Mouse (Mus musculus) liver (tissue): ENCODE results near the gene Kcnq5.

Experiments
- DNase-seq: peaks from one replicate; pipeline ENCODE4 v3.0.0-alpha.2; 2020; ENCODE audit warnings: mixed read lengths

Gene Kcnq5

GRCm38 (mm10) chr1:21961251-21962082, at the start of gene Kcnq5:
Gene Kcnq5, minus strand, starts transcription at chr1:21961942.
- DNase-seq: peak; percentile 52

GRCm38 (mm10) chr1:21979755-21980154, 18.0 kb upstream of the Kcnq5 start:
- no peak for DNase-seq

GRCm38 (mm10) chr1:21979292-21979691, 17.6 kb upstream of the Kcnq5 start:
- no peak for DNase-seq

GRCm38 (mm10) chr1:21974040-21974439, 12.3 kb upstream of the Kcnq5 start:
- no peak for DNase-seq

- no peak for DNase-seq
Measured at GRCm38 (mm10) chr1:21967139-21967538, 5.4 kb upstream of the Kcnq5 start.

- no peak for DNase-seq
Measured at GRCm38 (mm10) chr1:21962896-21963864, 1.4 kb upstream of the Kcnq5 start.

DNA sequence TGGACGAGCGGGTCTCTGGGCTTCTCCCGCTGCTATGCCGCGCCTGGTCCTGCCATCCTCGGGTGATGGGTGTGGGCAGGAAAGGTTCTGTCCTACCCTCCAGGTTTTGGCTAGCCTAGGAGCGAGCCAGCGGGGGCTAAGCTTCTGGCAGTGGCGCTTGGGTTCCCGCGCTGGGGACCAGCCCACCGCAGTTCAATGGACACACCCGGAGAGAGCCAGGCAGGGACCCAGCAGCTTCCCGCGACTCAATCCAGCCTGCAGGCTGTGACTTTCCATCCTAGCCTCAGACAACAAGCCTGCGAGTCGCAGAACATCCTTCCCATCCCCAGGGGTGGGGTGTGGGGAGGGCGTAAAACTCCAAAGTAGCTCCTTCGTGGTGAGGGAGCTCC, 335 bp upstream of the Kcnq5 start:
- DNase-seq: peak; percentile 5

DNA sequence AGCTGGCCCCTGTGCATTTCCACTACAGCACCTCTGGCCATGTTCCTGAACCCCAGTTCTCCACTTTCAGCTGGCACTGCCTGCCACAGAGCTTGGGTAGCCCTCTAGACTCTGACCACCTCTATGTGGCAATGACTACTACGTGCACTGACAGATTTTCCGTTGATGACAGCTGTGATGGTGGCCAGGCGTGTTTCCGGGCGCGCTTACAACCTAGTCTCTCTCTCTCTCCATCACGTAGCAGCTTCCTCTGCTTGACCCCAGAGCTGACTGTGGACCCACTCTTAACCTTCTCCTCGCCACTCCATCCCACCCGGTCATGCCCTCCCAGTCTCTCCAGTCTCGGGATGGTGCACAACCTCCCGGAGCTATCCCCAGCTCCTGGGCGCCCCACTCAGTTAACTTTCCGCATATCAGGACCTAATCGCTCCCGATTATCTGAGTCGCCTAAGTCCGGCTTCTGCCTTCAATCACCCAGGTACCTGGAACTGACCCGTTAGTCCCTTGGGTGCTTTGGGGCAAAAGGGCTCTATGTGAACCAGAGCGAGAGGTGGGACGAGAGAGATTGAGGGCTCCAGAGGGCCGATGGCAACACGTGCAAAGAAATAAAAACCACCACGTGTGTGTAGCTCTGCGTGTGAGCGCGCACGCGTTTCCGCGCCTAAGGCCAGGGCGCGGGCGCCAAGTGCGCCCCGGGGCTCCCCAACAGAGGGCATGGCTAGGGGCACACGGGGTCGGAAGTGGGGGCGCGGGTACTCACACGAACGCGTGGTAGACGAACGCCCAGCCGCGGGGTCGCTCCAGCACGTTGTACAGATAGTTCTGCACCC, 1.1 kb downstream of the Kcnq5 start:
- peak; percentile 6 for DNase-seq

DNA sequence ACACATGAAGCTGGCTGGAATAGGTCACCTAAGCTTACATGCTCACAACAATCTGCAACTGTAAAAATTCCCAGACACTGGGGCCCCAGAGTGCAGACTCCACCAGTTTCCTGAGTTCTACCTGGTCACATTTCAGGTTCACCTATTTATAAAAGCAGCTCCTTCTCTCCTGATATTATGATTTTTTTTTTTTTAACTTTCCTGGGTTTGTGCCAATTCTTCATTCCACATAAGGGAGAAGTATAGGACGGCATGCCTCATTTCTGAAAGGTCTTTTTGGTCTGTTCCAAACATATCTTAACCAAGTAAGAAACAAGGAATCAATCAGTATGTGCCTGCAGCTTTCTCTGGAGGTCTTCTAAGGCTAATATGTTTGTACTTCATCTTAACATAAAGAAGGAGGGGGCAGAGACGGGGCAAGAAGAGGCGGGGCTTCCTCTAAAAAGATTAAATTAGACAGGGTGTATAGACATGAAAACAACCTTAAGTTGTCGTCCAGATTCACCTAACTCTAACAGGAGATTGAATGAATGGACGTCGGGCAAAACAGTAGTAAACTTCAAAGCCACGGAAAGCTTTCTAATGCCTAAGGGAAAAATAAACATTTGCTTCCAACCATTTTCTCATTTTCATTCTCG, 2.0 kb downstream of the Kcnq5 start:
- no peak for DNase-seq

- no peak for DNase-seq
Measured at GRCm38 (mm10) chr1:21958013-21958412, 3.7 kb downstream of the Kcnq5 start.

- DNase-seq: no peak
Measured at GRCm38 (mm10) chr1:21940831-21941230, 20.9 kb downstream of the Kcnq5 start.

- no peak for DNase-seq
Measured at GRCm38 (mm10) chr1:21927182-21927581, 34.6 kb downstream of the Kcnq5 start.

DNA sequence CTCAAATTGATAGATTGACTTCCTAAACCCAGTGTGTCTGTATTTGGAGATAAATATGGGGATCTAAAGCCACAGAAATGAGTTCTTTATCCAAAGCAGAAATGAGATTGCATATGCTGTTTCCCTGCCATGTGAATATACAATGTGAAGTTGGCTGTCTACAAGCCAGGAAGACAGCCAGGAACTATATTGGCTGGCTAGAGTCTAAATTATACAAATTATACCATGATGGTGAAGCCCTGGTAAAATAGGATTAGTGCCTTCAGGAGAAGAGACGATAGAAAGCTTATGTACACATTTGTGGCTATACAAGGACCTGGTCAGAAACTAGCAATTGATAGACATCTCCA, 38.5 kb downstream of the Kcnq5 start:
- no peak for DNase-seq

DNA sequence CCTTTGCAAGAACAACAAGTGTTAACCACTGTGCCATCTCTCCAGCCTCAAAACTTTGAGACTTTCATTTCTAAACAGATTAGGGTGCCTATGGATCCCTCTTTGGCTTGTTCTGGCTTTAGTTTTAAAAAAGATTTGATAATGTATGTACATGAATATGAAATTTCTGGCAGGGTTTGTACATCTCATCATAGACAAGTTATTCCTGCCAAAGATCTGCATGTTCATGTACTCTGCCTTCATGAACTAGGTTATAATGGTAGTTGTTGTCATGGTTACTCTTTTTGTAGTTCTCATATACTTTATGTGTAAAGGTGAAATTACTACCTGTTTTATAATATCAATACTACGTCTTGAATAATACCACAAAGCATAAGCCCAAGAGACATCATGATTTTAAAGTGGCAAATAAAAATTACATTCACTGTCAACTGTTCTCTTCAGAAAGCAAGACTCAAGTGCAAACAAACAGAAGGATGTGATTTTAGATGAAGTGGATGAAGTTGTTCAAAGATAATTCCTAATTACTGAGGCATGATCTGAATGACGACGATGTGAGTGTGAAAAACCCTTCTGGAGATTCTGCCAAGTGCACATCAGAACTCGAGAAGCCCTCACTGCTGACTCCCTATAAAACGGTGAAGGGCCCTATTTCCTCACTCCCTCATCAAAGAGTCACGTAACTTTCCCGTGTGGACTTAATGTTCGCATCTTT, 39.0 kb downstream of the Kcnq5 start:
- DNase-seq: no peak

- DNase-seq: no peak
Measured at GRCm38 (mm10) chr1:21919276-21919675, 42.5 kb downstream of the Kcnq5 start.

- DNase-seq: no peak
Measured at GRCm38 (mm10) chr1:21896067-21896719, 65.5 kb downstream of the Kcnq5 start.

- DNase-seq: no peak
Measured at GRCm38 (mm10) chr1:21883747-21884146, 78.0 kb downstream of the Kcnq5 start.

- DNase-seq: no peak
Measured at GRCm38 (mm10) chr1:21870889-21871288, 90.9 kb downstream of the Kcnq5 start.

DNA sequence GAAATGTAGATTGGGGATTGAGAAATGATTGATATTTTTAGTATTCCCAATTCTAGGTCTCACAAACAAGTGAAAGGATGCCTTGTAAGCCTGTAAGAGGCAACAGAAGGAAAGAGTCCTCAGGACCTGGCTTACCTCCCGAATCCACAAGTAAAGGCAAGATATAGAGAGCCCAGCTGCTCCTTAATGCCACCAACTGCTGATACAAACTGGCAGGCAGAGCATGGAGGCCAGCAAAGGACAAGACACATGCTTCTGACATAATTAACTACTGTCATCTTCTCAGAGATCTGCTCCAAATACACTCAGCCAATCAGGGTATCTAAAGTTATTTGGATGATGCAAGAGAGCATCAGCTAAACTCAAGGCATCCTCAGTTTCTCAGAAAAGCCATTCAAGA, 93.3 kb downstream of the Kcnq5 start:
- DNase-seq: no peak

DNA sequence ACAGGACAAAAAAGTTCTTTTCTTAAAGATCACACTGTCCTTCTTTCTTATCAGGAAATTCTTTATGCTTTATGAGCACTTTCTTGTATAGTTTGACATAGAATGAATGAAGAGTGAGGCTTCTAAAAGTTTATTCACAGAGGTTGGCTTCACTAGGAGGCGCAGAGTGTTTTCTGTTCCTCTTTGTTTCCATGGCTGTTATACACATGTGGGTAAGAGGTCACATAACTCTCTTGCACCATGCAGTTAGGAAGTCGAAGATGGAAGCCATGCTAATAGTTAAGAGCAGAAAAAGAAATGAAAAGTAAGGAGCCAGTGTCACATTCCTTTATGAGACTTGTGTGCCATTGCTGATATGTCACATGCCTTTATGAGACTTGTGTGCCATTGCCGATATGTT, 105.3 kb downstream of the Kcnq5 start:
- DNase-seq: no peak

DNA sequence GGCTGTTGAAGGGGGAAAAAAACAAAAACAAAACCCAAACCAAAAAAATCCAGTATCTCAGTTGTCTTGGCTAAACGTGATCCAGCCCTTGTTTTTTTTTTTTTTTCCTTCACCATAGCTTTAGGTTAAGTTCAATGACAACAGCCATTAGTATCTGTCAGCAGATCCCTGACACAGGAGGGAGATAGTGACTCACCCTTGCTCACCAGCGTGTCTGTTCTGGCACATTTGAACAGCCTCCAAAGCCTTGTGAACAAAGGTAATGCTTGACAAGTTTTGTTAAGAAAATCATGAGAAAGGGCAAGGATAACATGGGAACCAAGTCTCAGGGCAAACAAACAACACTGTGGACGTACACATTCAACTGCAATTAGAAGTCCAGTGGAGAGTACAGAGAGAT, 123.2 kb downstream of the Kcnq5 start:
- DNase-seq: no peak
